Mouse (Mus musculus) neural tube, embryonic 15.5 days (tissue): Measurements from ENCODE around the gene Gm21987. TPM values are rescaled to one million over a fixed set of nuclear protein-coding genes. Genes with fewer than 3 reads are reported as not detected.

ENCODE experiments used
- ATAC-seq: fragments of 200-750 bp; cut with Nextera tagmentation; 2 replicates; pipeline ENCODE4 v1.8.0; 2017; ENCODE audit warnings: mild to moderate bottlenecking, moderate TSS enrichment, moderate library complexity; ENCODE audit not compliant: low FRiP score
- H3K27ac ChIP-seq: fragments of 300-500 bp; sonication (generic); replicated peaks from 2 replicates; pipeline ENCODE4 v1.5.1; 2015; ENCODE audit warnings: mild to moderate bottlenecking, inconsistent platforms
- H3K27me3 ChIP-seq: fragments of 300-500 bp; sonication (generic); replicated peaks from 2 replicates; pipeline ENCODE4 v1.6.1; 2015; ENCODE audit warnings: inconsistent platforms
- H3K36me3 ChIP-seq: fragments of 300-500 bp; sonication (generic); 2 replicates; pipeline ENCODE4 v1.6.1; 2015; ENCODE audit warnings: inconsistent platforms
- H3K4me1 ChIP-seq: fragments of 300-500 bp; sonication (generic); 2 replicates; pipeline ENCODE4 v1.6.1; 2015; ENCODE audit warnings: inconsistent platforms
- H3K4me2 ChIP-seq: fragments of 300-500 bp; sonication (generic); 2 replicates; pipeline ENCODE4 v1.6.1; 2015; ENCODE audit warnings: inconsistent platforms, mild to moderate bottlenecking, moderate library complexity
- H3K4me3 ChIP-seq: fragments of 300-500 bp; sonication (generic); replicated peaks from 2 replicates; pipeline ENCODE4 v1.5.1; 2015; ENCODE audit warnings: mild to moderate bottlenecking, inconsistent platforms
- H3K9ac ChIP-seq: fragments of 300-500 bp; sonication (generic); replicated peaks from 2 replicates; pipeline ENCODE4 v1.6.1; 2015; ENCODE audit warnings: mild to moderate bottlenecking, inconsistent platforms
- H3K9me3 ChIP-seq: fragments of 300-500 bp; sonication (generic); replicated peaks from 2 replicates; pipeline ENCODE4 v1.6.1; 2016; ENCODE audit warnings: inconsistent platforms
- WGBS: fragments of 180-500 bp; shearing (Covaris S2); methylation state at CpG from one replicate; pipeline ENCODE4 v1.1.7; 2015; ENCODE audit warnings: mixed read lengths; 5-methylcytosine and 5-hydroxymethylcytosine counted together
- polyA plus RNA-seq: library from polyadenylated mRNA; unstranded; fragments of >200 nt; fragmentation: Nextera tagmentation; extraction: Ambion mirVana; gene quantifications from 2 replicates; pipeline ENCODE4 v1.2.1, GENCODE M21; 2015

Gene Gm21987
- polyA plus RNA-seq, 1 experiment from 2014 or later: not detected

GRCm38 (mm10) chr16:38363657-38364056, 16.8 kb downstream of the Gm21987 start:
- no peak overlapping the region for H3K4me3 ChIP-seq
- no peaks in the 10 kb centered on the region for H3K9me3 ChIP-seq
- WGBS: 88% methylated on average over 7 of the region's 7 CpGs
- H3K4me1 ChIP-seq: no peaks in the 10 kb centered on the region
- H3K9ac ChIP-seq: no peak overlapping the region
- ATAC-seq: no peak
- no peak overlapping the region for H3K4me2 ChIP-seq
- H3K27me3 ChIP-seq: no peaks in the 10 kb centered on the region
- H3K27ac ChIP-seq: no peak overlapping the region
- no peaks in the 10 kb centered on the region for H3K36me3 ChIP-seq

- no peak overlapping the region for H3K4me2 ChIP-seq
- 87% methylated on average over 10 of the region's 10 CpGs for WGBS
Measured at GRCm38 (mm10) chr16:38365390-38365789, 18.6 kb downstream of the Gm21987 start.

GRCm38 (mm10) chr16:38366231-38366630, 19.4 kb downstream of the Gm21987 start:
- H3K4me3 ChIP-seq: no peak overlapping the region
- H3K27ac ChIP-seq: no peak overlapping the region
- 90% methylated on average over 4 of the region's 4 CpGs for WGBS
- H3K4me1 ChIP-seq: no peaks in the 10 kb centered on the region
- H3K9ac ChIP-seq: no peak overlapping the region
- no peaks in the 10 kb centered on the region for H3K36me3 ChIP-seq
- H3K4me2 ChIP-seq: no peak overlapping the region
- no peaks in the 10 kb centered on the region for H3K27me3 ChIP-seq
- ATAC-seq: no peak
- H3K9me3 ChIP-seq: no peaks in the 10 kb centered on the region

More at GRCm38 (mm10) chr16:38365390-38365789, 18.6 kb downstream of the Gm21987 start:
- H3K36me3 ChIP-seq: no peaks in the 10 kb centered on the region
- H3K27me3 ChIP-seq: no peaks in the 10 kb centered on the region
- no peak for ATAC-seq
- no peak overlapping the region for H3K4me3 ChIP-seq
- H3K27ac ChIP-seq: no peak overlapping the region
- H3K9ac ChIP-seq: no peak overlapping the region
- H3K9me3 ChIP-seq: no peaks in the 10 kb centered on the region
- H3K4me1 ChIP-seq: no peaks in the 10 kb centered on the region

GRCm38 (mm10) chr16:38368336-38368735, 21.5 kb downstream of the Gm21987 start:
- no peak for ATAC-seq
- Histone ChIP-seq H3K27ac (no peak overlapping the region), H3K9me3 (no peaks in the 10 kb centered on the region), H3K9ac (no peak overlapping the region), H3K4me3 (no peak overlapping the region), H3K4me2 (no peak overlapping the region), H3K36me3 (no peaks in the 10 kb centered on the region), H3K4me1 (no peaks in the 10 kb centered on the region), H3K27me3 (no peaks in the 10 kb centered on the region)
- WGBS: 51% methylated on average over 10 of the region's 10 CpGs

- H3K4me2 ChIP-seq: no peak overlapping the region
- 85% methylated on average over 7 of the region's 7 CpGs for WGBS
Measured at GRCm38 (mm10) chr16:38369000-38369399, 22.2 kb downstream of the Gm21987 start.

GRCm38 (mm10) chr16:38369431-38369830, 22.6 kb downstream of the Gm21987 start:
- H3K27me3 ChIP-seq: no peaks in the 10 kb centered on the region
- ATAC-seq: no peak
- WGBS: 93% methylated on average over 8 of the region's 8 CpGs
- no peak overlapping the region for H3K4me2 ChIP-seq
- H3K27ac ChIP-seq: no peak overlapping the region
- H3K4me1 ChIP-seq: no peaks in the 10 kb centered on the region
- H3K9me3 ChIP-seq: no peaks in the 10 kb centered on the region
- no peak overlapping the region for H3K4me3 ChIP-seq
- H3K9ac ChIP-seq: no peak overlapping the region
- no peaks in the 10 kb centered on the region for H3K36me3 ChIP-seq

More at GRCm38 (mm10) chr16:38369000-38369399, 22.2 kb downstream of the Gm21987 start:
- H3K4me3 ChIP-seq: no peak overlapping the region
- no peak overlapping the region for H3K9ac ChIP-seq
- H3K27me3 ChIP-seq: no peaks in the 10 kb centered on the region
- no peaks in the 10 kb centered on the region for H3K4me1 ChIP-seq
- no peak overlapping the region for H3K27ac ChIP-seq
- ATAC-seq: peak; percentile 24; the same call in 1 of the 2 replicates
- no peaks in the 10 kb centered on the region for H3K9me3 ChIP-seq
- H3K36me3 ChIP-seq: no peaks in the 10 kb centered on the region

- no peak for ATAC-seq
- Histone ChIP-seq H3K9ac (no peak overlapping the region), H3K36me3 (no peaks in the 10 kb centered on the region), H3K9me3 (no peaks in the 10 kb centered on the region), H3K27ac (no peak overlapping the region), H3K4me1 (no peaks in the 10 kb centered on the region), H3K4me2 (no peak overlapping the region), H3K27me3 (no peaks in the 10 kb centered on the region), H3K4me3 (no peak overlapping the region)
- 87% methylated on average over 4 of the region's 4 CpGs for WGBS
Measured at GRCm38 (mm10) chr16:38369992-38370484, 23.2 kb downstream of the Gm21987 start.

- Histone ChIP-seq H3K27ac (no peak overlapping the region), H3K36me3 (no peaks in the 10 kb centered on the region), H3K9ac (no peak overlapping the region), H3K4me3 (no peak overlapping the region), H3K4me1 (no peaks in the 10 kb centered on the region), H3K4me2 (no peak overlapping the region), H3K27me3 (no peaks in the 10 kb centered on the region), H3K9me3 (no peaks in the 10 kb centered on the region)
- no peak for ATAC-seq
- WGBS: 75% methylated on average over 8 of the region's 8 CpGs
Measured at GRCm38 (mm10) chr16:38370633-38371374, 24.0 kb downstream of the Gm21987 start.

GRCm38 (mm10) chr16:38371705-38372296, 25.0 kb downstream of the Gm21987 start:
- H3K27me3 ChIP-seq: no peaks in the 10 kb centered on the region
- no peak overlapping the region for H3K4me3 ChIP-seq
- no peaks in the 10 kb centered on the region for H3K9me3 ChIP-seq
- H3K9ac ChIP-seq: no peak overlapping the region
- H3K4me2 ChIP-seq: no peak overlapping the region
- H3K4me1 ChIP-seq: peaks cover 9% of the 10 kb centered on the region
- H3K27ac ChIP-seq: no peak overlapping the region
- WGBS: 91% methylated on average over 15 of the region's 15 CpGs
- H3K36me3 ChIP-seq: no peaks in the 10 kb centered on the region
- no peak for ATAC-seq

- H3K36me3 ChIP-seq: no peaks in the 10 kb centered on the region
- H3K9ac ChIP-seq: no peak overlapping the region
- WGBS: 86% methylated on average over 4 of the region's 4 CpGs
- peaks cover 12% of the 10 kb centered on the region for H3K4me1 ChIP-seq
- H3K4me2 ChIP-seq: no peak overlapping the region
- no peak overlapping the region for H3K27ac ChIP-seq
- ATAC-seq: no peak
- H3K9me3 ChIP-seq: no peaks in the 10 kb centered on the region
- H3K27me3 ChIP-seq: no peaks in the 10 kb centered on the region
- no peak overlapping the region for H3K4me3 ChIP-seq
Measured at GRCm38 (mm10) chr16:38372876-38373275, 26.0 kb downstream of the Gm21987 start.

GRCm38 (mm10) chr16:38373439-38373838, 26.6 kb downstream of the Gm21987 start:
- Histone ChIP-seq H3K4me1 (peaks cover 12% of the 10 kb centered on the region), H3K9me3 (no peaks in the 10 kb centered on the region), H3K27ac (no peak overlapping the region), H3K36me3 (no peaks in the 10 kb centered on the region), H3K4me3 (no peak overlapping the region), H3K9ac (no peak overlapping the region), H3K27me3 (no peaks in the 10 kb centered on the region), H3K4me2 (no peak overlapping the region)
- no peak for ATAC-seq
- 83% methylated on average over 10 of the region's 10 CpGs for WGBS

- Histone ChIP-seq H3K9ac (no peak overlapping the region), H3K9me3 (no peaks in the 10 kb centered on the region), H3K4me2 (0 out of 2 replicates have a peak overlapping the region, but pooled peaks have one; percentile 3), H3K36me3 (no peaks in the 10 kb centered on the region), H3K4me1 (peaks cover 12% of the 10 kb centered on the region), H3K4me3 (no peak overlapping the region), H3K27me3 (no peaks in the 10 kb centered on the region), H3K27ac (no peak overlapping the region)
- WGBS: 85% methylated on average over 16 of the region's 16 CpGs
- no peak for ATAC-seq
Measured at GRCm38 (mm10) chr16:38373941-38374340, 27.1 kb downstream of the Gm21987 start.
